Mouse (Mus musculus) gastrocnemius, postnatal 14 days (tissue): ENCODE measurements around the gene Trabd2b. TPM values are rescaled to one million over a fixed set of nuclear protein-coding genes. Genes with fewer than 3 reads are reported as not detected.

Experiments used
- DNase-seq: peaks from one replicate; pipeline ENCODE4 v3.0.0; 2021; ENCODE audit warnings: mixed read lengths
- intact Hi-C: fragments of 180-260 bp; cut with DNase I; formaldehyde crosslinking; loops from one replicate; pipeline ENCODE4 v1.15.1; 2025; ENCODE audit warnings: low total_unique reads
- total RNA-seq, 2 experiments: library from RNA; stranded (reverse); gene quantifications; 2 replicates each; pipeline ENCODE4 v1.2.3; 2021

Gene Trabd2b
- total RNA-seq, 2 experiments from 2014 or later = 1.6 to 2.2 TPM

GRCm38 (mm10) chr4:114560638-114561216 is 154.2 kb downstream of the Trabd2b start:
- intact Hi-C loops = no loop called here
- DNase-seq = no peak

- DNase-seq = no peak
- intact Hi-C loops = no loop called here
Measured at GRCm38 (mm10) chr4:114564131-114564695, 157.7 kb downstream of the Trabd2b start.

- no peak for DNase-seq
- intact Hi-C loops = no loop called here
Measured at GRCm38 (mm10) chr4:114567594-114567993, 161.1 kb downstream of the Trabd2b start.

- no peak for DNase-seq
- intact Hi-C loops = no loop called here
Measured at GRCm38 (mm10) chr4:114568081-114568605, 161.6 kb downstream of the Trabd2b start.

DNA sequence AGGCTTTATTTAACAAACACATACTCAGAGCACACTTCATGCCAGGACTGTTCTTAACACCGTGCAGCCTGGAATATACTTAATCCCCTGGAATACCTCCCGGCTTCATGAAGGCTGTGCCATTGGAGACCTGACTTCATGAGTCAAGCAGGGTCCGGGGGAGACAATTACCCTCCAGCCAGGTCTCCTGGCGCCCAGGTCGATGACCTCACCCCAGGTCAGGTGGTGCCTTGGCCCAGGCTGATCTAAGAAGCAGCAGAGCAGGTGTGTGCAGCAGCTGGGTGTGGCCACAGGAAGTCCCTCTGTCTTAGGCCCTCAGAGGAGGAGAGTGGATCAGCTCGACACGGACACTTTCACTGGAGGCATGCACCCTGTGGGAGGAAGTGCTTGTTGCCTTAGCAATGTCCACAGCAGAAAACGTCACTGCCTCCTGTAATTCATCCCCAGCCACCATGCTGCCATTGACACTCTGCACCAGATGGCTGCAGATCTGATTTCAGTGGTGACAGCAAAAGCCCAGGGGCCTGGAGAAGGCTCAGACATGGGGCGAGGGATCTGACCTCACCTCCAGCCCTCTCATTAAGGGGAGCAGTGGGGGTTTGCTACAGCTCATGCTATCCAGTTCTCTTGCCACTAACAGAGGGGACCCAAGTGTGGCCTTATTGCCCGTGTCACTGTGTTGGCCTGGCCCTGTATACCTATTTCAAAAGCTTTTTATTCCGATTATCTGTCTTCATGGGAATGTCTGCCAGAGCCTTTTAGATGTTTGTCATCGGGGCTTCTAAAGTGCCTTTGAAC is 171.8 kb downstream of the Trabd2b start:
- DNase-seq = peak; percentile 19
- intact Hi-C loops = no loop called here

GRCm38 (mm10) chr4:114583546-114584144 is 177.1 kb downstream of the Trabd2b start:
- intact Hi-C loops = no loop called here
- no peak for DNase-seq

DNA sequence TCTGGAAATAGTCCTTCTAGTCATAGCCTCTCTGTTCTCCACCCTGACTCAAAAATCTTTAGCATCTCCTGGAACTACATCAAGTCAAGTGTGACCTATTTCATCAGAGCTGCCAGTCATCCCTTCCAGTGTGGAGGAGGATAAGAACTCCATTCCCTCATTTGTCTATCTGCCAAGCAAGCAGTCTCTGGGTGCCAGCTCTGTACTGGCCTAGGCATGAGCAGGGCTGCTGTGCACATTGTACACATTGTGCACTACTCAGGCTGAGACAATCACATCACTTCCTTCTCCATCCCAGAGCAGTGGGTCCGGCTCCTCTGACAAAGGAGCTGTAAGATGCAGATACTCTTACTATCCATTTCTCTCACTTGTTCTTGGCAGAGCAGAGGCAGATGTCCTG is 178.2 kb downstream of the Trabd2b start:
- DNase-seq = no peak
- intact Hi-C loops = no loop called here

GRCm38 (mm10) chr4:114593554-114594215 is 187.2 kb downstream of the Trabd2b start:
- intact Hi-C loops = no loop called here
- DNase-seq = peak; percentile 17

DNA sequence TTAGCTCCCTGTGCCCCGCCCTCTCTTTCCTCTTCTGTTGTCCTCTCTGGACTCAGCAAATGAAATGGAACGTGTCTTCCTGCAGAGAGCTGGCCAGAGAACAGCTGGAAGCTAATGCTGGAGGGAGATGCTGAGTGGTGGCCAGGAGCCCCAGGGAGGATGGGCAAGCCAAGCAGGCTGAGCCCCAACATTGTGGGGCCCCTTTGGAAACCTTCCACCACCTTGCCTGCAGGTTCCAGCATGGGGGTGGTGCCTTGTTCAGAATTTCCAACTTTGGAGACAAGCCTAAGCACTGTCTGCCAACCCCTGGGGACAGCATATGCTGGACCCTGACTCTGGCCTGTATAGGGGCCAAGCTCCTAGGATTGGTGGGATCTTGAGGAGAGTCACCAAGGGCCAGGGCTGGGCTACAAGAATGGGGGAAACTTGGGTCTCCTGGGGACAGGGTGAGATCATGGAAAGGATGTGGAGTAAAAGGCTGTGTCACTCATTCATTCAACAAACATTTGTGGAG is 188.7 kb downstream of the Trabd2b start:
- peak; percentile 23 for DNase-seq
- intact Hi-C loops = no loop called here

- intact Hi-C loops = no loop called here
- no peak for DNase-seq
Measured at GRCm38 (mm10) chr4:114599121-114599520, 192.6 kb downstream of the Trabd2b start.

- DNase-seq = no peak
- intact Hi-C loops = no loop called here
Measured at GRCm38 (mm10) chr4:114601201-114602009, 194.9 kb downstream of the Trabd2b start.

GRCm38 (mm10) chr4:114605670-114606069 is 199.1 kb downstream of the Trabd2b start:
- no peak for DNase-seq
- intact Hi-C loops = no loop called here

DNA sequence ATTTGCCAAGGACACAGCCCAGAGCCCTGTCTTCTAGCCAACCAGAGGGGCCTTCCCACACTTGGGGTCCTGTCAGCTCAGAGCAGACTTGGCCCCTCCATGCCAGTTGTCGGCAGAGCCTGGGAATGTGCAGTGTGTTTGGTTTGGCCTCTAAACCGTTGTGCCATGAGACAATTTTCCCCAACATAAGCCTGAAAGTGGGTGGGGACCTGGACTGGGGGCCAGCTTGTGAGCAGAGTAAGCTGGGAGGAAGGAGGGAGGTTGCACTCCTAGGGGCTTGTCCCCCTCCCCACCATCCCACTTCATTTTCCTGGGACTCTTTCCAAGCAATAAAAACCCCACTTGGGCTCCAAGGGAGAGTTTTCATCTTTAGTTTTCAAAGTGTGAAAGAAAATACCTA is 201.3 kb downstream of the Trabd2b start:
- intact Hi-C loops = no loop called here
- DNase-seq = no peak

- no peak for DNase-seq
- intact Hi-C loops = no loop called here
Measured at GRCm38 (mm10) chr4:114609297-114609696, 202.8 kb downstream of the Trabd2b start.

GRCm38 (mm10) chr4:114611166-114611929 is 204.8 kb downstream of the Trabd2b start:
- peak; percentile 28 for DNase-seq
- intact Hi-C loops = no loop called here

DNA sequence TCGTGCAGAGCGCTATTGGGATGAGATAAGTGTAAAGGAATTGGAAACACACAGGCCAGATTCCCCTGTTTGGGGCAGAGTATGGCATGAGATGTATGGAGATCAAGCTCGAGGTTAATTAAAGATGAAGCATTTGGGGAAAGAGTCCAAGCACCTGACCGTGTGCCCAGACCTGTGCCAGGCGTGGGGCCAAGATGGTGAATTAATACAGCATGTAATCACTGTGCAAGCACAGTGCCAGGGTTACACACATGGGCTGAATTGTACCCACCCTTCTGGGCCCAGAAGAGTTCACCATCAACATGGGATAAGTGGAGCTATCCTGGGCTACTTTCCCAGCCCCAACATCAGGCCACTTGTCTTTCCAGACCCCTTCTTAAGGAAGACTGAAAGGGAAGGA is 205.5 kb downstream of the Trabd2b start:
- intact Hi-C loops = no loop called here
- DNase-seq = no peak

GRCm38 (mm10) chr4:114612827-114613226 is 206.3 kb downstream of the Trabd2b start:
- DNase-seq = no peak
- intact Hi-C loops = no loop called here

- no peak for DNase-seq
- intact Hi-C loops = no loop called here
Measured at GRCm38 (mm10) chr4:114614086-114614485, 207.6 kb downstream of the Trabd2b start.
